Mouse (Mus musculus) limb, embryonic 11.5 days (tissue): Measurements from ENCODE around the gene Dio1. TPM values are rescaled to one million over a fixed set of nuclear protein-coding genes. Genes with fewer than 3 reads are reported as not detected.

Source experiments
- ATAC-seq: fragments of 200-750 bp; cut with Nextera tagmentation; 2 replicates; pipeline ENCODE4 v1.8.0; 2017; ENCODE audit warnings: low read depth; ENCODE audit not compliant: insufficient number of reproducible peaks, low FRiP score, low TSS enrichment
- DNase-seq: peaks from one replicate; pipeline ENCODE4 v3.0.0-alpha.2; 2015; ENCODE audit warnings: low spot score
- H3K27ac ChIP-seq: fragments of 300-500 bp; sonication (generic); replicated peaks from 2 replicates; pipeline ENCODE4 v1.5.1; 2014; ENCODE audit warnings: low read depth, mild to moderate bottlenecking, low read length
- H3K27me3 ChIP-seq: fragments of 300-500 bp; sonication (generic); 2 replicates; pipeline ENCODE4 v1.6.1; 2014; ENCODE audit warnings: mild to moderate bottlenecking, low read length, mixed read lengths; ENCODE audit not compliant: control insufficient read depth, insufficient read depth
- H3K36me3 ChIP-seq: fragments of 300-500 bp; sonication (generic); 2 replicates; pipeline ENCODE4 v1.6.1; 2014; ENCODE audit warnings: mild to moderate bottlenecking, low read length, moderate library complexity, mixed read lengths; ENCODE audit not compliant: control insufficient read depth, insufficient read depth
- H3K4me1 ChIP-seq: fragments of 300-500 bp; sonication (generic); 2 replicates; pipeline ENCODE4 v1.6.1; 2014; ENCODE audit warnings: low read length, mixed read lengths; ENCODE audit not compliant: control insufficient read depth, insufficient read depth
- H3K4me2 ChIP-seq: fragments of 300-500 bp; sonication (generic); 2 replicates; pipeline ENCODE4 v1.6.1; 2014; ENCODE audit warnings: low read depth, mild to moderate bottlenecking, moderate library complexity; ENCODE audit not compliant: severe bottlenecking
- H3K4me3 ChIP-seq: fragments of 300-500 bp; sonication (generic); 2 replicates; pipeline ENCODE4 v1.5.1; 2014; ENCODE audit warnings: low read depth, low read length
- H3K9ac ChIP-seq: fragments of 300-500 bp; sonication (generic); 2 replicates; pipeline ENCODE4 v1.6.1; 2014; ENCODE audit warnings: mild to moderate bottlenecking, low read length
- H3K9me3 ChIP-seq: fragments of 300-500 bp; sonication (generic); 2 replicates; pipeline ENCODE4 v1.6.1; 2016; ENCODE audit warnings: low read length; ENCODE audit not compliant: control insufficient read depth
- WGBS: fragments of 180-500 bp; shearing (Covaris S2); extraction: QIAGEN DNeasy Blood & Tissue Kit; methylation state at CpG from one replicate; pipeline ENCODE4 v1.1.7; 2014; 5-methylcytosine and 5-hydroxymethylcytosine counted together
- polyA plus RNA-seq: library from polyadenylated mRNA; unstranded; fragments of >200 nt; fragmentation: Nextera tagmentation; extraction: Ambion mirVana; gene quantifications from 2 replicates; pipeline ENCODE4 v1.2.1, GENCODE M21; 2014

The Dio1 gene
- not detected in 2 replicates for polyA plus RNA-seq

DNA sequence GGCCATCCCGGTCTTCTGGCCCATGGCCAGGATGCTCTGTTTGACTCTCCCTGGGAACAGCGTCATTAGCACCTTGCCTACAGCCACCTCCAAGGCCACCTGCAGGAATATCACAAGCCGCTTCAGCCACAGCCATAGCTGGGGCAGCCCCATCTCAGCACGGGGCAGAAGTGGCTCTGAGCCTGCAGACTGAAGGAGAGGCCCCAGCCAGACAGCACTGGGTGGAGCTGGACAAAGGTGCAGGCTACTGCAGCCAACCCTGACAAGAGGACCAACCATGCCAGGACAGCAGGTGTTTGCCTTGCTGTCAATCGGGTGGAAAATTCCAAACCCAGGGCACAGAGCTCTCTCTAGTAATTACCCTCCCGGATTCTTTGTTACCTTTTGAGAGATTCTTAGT, at the start of gene Dio1:
Dio1 (minus strand) TSS at position 204 of the 400 bp plus-strand sequence.
- Histone ChIP-seq H3K36me3 (no peaks in the 10 kb centered on the region), H3K4me3 (no peak within 1 kb of the TSS), H3K4me1 (no peaks in the 10 kb centered on the region), H3K4me2 (no peak within 1 kb of the TSS), H3K9me3 (no peaks in the 10 kb centered on the region), H3K9ac (no peak within 1 kb of the TSS), H3K27me3 (no peaks in the 10 kb centered on the region), H3K27ac (no peak within 1 kb of the TSS)
- WGBS, result 44% methylated on average over 6 of the region's 6 CpGs
- DNase-seq, result no peak
- ATAC-seq, result no peak

DNA sequence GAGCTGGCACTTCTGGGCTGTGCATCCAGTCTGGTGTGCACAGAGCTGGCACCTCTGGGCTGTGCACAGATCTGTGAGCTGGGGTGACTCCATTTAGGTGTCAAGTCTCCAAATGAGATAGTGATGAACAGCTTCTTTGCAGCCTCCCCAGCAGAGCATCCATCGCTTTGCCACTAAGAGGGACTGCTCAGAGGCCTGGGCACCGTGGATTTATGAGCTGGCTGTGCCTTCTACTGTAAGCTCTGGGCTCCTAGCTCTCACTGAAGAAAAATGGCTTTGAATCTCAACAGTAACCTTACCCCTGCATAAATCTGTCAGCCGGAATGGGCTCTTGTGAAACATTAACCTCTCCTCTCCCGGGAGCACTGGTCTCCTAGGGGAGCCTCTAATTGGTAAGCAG, 47.6 kb upstream of the Dio1 start:
- no peaks in the 10 kb centered on the region for H3K36me3 ChIP-seq
- H3K4me2 ChIP-seq, result no peak overlapping the region
- WGBS, result 5% methylated on average over 4 of the region's 4 CpGs
- no peak overlapping the region for H3K9ac ChIP-seq
- DNase-seq (peak; percentile 70), ATAC-seq (peak; percentile 39; the same call in 1 of the 2 replicates)
- H3K4me3 ChIP-seq, result no peak overlapping the region
- no peaks in the 10 kb centered on the region for H3K27me3 ChIP-seq
- peak overlapping the region; percentile 55; the same call in 1 of the 2 replicates for H3K27ac ChIP-seq
- H3K9me3 ChIP-seq, result no peaks in the 10 kb centered on the region
- H3K4me1 ChIP-seq, result peaks cover 8% of the 10 kb centered on the region

DNA sequence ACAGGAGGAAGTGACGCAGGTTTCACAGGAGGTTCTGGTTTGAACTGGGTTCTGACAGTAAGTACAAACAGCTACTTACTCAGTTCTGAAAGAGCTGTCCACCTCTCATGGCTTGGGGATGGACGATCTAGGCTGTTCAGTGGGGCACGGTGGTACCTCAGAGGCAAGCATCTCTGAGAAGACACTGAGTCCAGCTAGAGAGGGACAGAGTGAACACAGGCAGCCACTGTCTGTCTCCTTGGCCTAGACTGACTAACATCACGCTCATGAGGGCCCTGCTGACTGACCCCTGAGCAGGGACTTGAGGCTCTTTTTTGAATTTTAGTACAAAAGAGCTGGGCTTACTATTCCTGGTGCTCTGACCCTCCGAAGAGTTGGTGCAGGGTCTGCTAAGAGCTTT, 47.2 kb upstream of the Dio1 start:
- no peak for ATAC-seq
- Histone ChIP-seq H3K4me3 (no peak overlapping the region), H3K4me2 (no peak overlapping the region), H3K9me3 (no peaks in the 10 kb centered on the region), H3K4me1 (peaks cover 8% of the 10 kb centered on the region), H3K9ac (no peak overlapping the region), H3K27ac (peak overlapping the region; percentile 55; the same call in 1 of the 2 replicates), H3K36me3 (no peaks in the 10 kb centered on the region), H3K27me3 (no peaks in the 10 kb centered on the region)
- no peak for DNase-seq
- 67% methylated on average over 5 of the region's 5 CpGs for WGBS

DNA sequence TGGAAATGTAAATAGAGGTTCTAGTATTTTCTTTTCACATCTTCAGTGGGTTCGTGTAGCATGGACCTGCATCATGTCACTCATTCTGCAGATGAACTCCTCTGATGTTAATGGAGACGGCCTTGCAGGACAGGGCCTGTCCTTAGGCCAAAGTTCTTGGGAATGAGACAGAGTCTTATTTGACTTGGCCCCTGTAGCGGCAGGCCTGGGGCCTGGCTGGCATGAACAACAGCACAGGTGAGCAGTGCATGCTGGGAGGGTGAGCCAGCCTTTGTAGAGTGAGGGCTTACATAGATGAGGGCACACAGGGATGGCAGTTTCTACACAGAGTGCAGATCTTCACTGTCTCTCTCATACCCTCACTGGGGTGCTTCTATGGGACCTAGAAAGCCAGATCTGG, 46.6 kb upstream of the Dio1 start:
- H3K9ac ChIP-seq, result no peak overlapping the region
- H3K4me3 ChIP-seq, result no peak overlapping the region
- ATAC-seq (no peak), DNase-seq (no peak)
- no peaks in the 10 kb centered on the region for H3K9me3 ChIP-seq
- peaks cover 8% of the 10 kb centered on the region for H3K4me1 ChIP-seq
- no peaks in the 10 kb centered on the region for H3K27me3 ChIP-seq
- WGBS, result 88% methylated on average over 3 of the region's 3 CpGs
- H3K36me3 ChIP-seq, result no peaks in the 10 kb centered on the region
- no peak overlapping the region for H3K4me2 ChIP-seq
- 0 out of 2 replicates have a peak overlapping the region, but pooled peaks have one; percentile 36 for H3K27ac ChIP-seq

DNA sequence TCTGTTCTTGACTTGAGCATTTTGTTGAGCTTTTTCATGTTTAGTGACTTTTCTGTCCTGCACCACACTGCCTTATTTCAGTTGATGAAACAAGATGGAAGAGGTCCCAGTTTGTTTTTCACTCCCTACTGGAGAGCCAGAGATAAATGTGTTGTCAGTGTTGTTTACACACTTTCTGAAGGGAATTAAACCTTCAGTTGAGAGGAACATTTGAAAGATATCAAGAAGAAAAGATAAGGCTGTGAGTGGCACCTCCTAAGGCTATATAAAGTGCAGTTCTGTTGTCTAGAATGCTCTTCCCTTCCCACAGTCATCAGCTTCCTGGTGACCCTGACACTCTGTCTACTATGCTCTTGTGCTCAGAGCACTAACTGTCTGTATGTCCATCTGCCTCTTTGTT, 44.4 kb upstream of the Dio1 start:
- Histone ChIP-seq H3K9ac (no peak overlapping the region), H3K9me3 (no peaks in the 10 kb centered on the region), H3K27me3 (no peaks in the 10 kb centered on the region), H3K4me2 (no peak overlapping the region), H3K36me3 (peaks cover 2% of the 10 kb centered on the region; the same call in 1 of the 2 replicates), H3K27ac (no peak overlapping the region), H3K4me1 (peaks cover 8% of the 10 kb centered on the region), H3K4me3 (no peak overlapping the region)
- ATAC-seq, result no peak
- DNase-seq, result no peak

DNA sequence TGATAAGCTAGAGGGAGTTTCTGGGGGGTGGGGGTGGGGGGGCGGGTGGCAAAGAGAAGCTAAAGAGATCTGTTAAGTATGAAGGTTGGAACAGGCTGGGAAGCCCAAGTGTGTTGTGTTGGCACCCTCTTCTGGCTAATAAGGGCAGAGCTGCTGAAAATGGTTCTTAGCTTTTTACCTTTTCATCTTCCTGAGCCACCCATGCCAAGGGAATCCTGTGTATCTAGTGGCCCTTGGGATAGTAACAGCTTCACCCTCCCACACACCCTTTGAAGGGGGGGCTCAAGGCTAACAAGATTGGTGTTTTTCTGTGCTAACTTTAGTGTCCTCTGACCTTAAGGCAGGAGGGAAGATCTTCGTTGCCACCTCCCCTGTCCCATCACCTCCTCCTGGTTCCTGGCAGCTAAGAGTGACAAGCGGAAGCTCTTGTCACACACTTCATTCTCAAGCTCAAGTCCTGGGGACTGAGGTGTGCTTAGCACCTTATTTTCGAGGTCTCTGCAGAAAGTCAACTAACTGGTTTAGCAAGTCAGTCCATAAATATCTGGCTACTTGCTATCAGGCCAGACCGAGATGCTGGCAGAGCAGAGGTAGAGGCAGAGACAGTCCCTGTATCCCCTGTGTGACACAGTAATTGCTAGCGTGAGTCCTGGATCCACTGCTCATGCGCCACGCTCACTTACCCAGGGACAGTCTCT, 42.5 kb upstream of the Dio1 start:
- Histone ChIP-seq H3K27ac (no peak overlapping the region), H3K4me2 (no peak overlapping the region), H3K9me3 (no peaks in the 10 kb centered on the region), H3K9ac (no peak overlapping the region), H3K4me3 (no peak overlapping the region), H3K27me3 (no peaks in the 10 kb centered on the region), H3K4me1 (peaks cover 5% of the 10 kb centered on the region), H3K36me3 (peaks cover 2% of the 10 kb centered on the region; the same call in 1 of the 2 replicates)
- no peak for ATAC-seq
- DNase-seq, result no peak
- 66% methylated on average over 8 of the region's 8 CpGs for WGBS

DNA sequence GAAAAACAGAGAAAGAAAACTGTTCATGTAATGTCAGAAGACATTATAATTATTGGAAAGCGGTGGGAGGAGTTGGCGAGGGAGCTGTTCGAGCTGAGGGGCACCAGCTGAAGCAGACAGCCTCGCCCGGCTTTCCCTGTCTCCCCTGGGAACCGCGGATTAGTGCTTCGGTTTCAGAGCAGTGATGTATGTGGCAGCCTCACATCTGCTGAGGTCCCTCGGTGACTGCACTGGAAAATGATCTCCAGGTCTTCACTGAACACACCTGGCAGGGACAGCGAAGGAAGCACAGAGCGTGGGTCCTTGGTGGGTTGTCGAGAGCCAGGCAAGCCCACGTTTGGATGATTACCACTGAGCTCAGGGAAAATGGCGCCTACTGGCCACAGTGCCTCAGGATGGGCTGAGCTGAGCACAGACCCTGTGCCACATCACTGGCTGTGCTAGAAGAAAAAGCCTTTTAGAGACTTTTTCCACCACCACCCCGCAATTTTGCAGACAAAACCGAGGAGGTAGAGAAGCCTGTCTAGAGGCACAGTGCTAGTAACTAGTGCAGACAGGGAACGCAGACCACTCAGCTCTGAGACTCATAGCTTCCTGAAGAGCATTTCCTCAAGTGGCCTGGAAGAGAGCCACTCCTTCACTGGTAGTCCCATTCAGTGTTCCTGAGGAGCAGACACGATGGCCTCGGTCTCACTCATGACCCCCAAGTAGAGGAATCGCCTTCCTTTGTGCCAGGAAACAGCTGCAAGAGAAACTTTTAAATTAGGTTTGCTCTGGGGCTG, 41.8 kb upstream of the Dio1 start:
- Histone ChIP-seq H3K27ac (no peak overlapping the region), H3K4me1 (no peaks in the 10 kb centered on the region; the same call in none of the 2 replicates), H3K27me3 (no peaks in the 10 kb centered on the region), H3K9me3 (no peaks in the 10 kb centered on the region), H3K4me2 (no peak overlapping the region), H3K4me3 (no peak overlapping the region), H3K9ac (no peak overlapping the region), H3K36me3 (peaks cover 2% of the 10 kb centered on the region; the same call in 1 of the 2 replicates)
- DNase-seq, result no peak
- 81% methylated on average over 20 of the region's 20 CpGs for WGBS
- ATAC-seq, result no peak

DNA sequence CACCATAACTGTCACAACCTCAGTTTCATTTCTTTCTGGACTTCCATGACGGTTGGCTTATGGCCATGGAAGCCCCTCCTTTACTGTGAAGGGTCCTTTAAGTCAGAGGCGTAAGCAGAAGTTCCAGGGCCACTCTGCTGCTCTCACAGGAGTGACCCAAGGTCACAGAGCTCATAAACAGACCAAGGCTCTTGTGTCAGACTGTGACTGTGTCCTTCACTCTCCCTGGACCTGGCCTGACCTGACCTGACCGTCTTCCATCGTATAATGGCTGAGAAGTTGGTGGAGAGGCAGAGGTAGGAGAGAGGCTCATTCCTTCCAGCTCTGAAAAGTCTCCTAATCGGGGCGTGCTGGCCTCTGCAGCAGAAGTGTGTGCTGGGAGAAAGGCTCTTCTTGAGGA, 40.3 kb upstream of the Dio1 start:
- H3K4me3 ChIP-seq, result no peak overlapping the region
- ATAC-seq, result no peak
- 58% methylated on average over 6 of the region's 6 CpGs for WGBS

More for the DNA sequence above, 40.3 kb upstream of the Dio1 start:
- no peak for DNase-seq
- H3K9ac ChIP-seq, result no peak overlapping the region
- no peak overlapping the region for H3K4me2 ChIP-seq
- peaks cover 2% of the 10 kb centered on the region; the same call in 1 of the 2 replicates for H3K36me3 ChIP-seq
- H3K27me3 ChIP-seq, result no peaks in the 10 kb centered on the region
- H3K27ac ChIP-seq, result no peak overlapping the region
- no peaks in the 10 kb centered on the region for H3K9me3 ChIP-seq
- no peaks in the 10 kb centered on the region; the same call in 1 of the 2 replicates for H3K4me1 ChIP-seq
